Mouse (Mus musculus) limb, embryonic 10.5 days (tissue): Measurements from ENCODE around the gene Slc35d1. TPM values are rescaled to one million over a fixed set of nuclear protein-coding genes. Genes with fewer than 3 reads are reported as not detected.
A peak's percentile ranks its signal among the peaks of the same experiment; 100 is the strongest.

ENCODE experiments used
- DNase-seq: peaks from one replicate; pipeline ENCODE4 v3.0.0-alpha.2; 2017; ENCODE audit warnings: low spot score
- H3K27ac ChIP-seq: fragments of 300-500 bp; sonication (generic); 2 replicates; pipeline ENCODE4 v1.5.1; 2016; ENCODE audit warnings: mild to moderate bottlenecking
- H3K27me3 ChIP-seq: fragments of 300-500 bp; sonication (generic); 2 replicates; pipeline ENCODE4 v1.6.1; 2016; ENCODE audit warnings: low read depth, mild to moderate bottlenecking; ENCODE audit not compliant: poor library complexity, severe bottlenecking
- H3K36me3 ChIP-seq: fragments of 300-500 bp; sonication (generic); 2 replicates; pipeline ENCODE4 v1.6.1; 2016; ENCODE audit warnings: mild to moderate bottlenecking, moderate library complexity
- H3K4me1 ChIP-seq: fragments of 300-500 bp; sonication (generic); 2 replicates; pipeline ENCODE4 v1.6.1; 2016
- H3K4me3 ChIP-seq: fragments of 300-500 bp; sonication (generic); 2 replicates; pipeline ENCODE4 v1.5.1; 2016; ENCODE audit warnings: mild to moderate bottlenecking, moderate library complexity
- H3K9me3 ChIP-seq: fragments of 300-500 bp; sonication (generic); replicated peaks from 2 replicates; pipeline ENCODE4 v1.6.1; 2016; ENCODE audit warnings: mild to moderate bottlenecking
- WGBS: fragments of 180-500 bp; shearing (Covaris S2); methylation state at CpG from one replicate; pipeline ENCODE4 v1.1.7; 2016; 5-methylcytosine and 5-hydroxymethylcytosine counted together
- polyA plus RNA-seq: library from polyadenylated mRNA; unstranded; fragments of >200 nt; fragmentation: Nextera tagmentation; extraction: Ambion mirVana; gene quantifications from 2 replicates; pipeline ENCODE4 v1.2.1, GENCODE M21; 2016

The Slc35d1 gene
- polyA plus RNA-seq, 1 experiment from 2014 or later = 10.4 TPM

DNA sequence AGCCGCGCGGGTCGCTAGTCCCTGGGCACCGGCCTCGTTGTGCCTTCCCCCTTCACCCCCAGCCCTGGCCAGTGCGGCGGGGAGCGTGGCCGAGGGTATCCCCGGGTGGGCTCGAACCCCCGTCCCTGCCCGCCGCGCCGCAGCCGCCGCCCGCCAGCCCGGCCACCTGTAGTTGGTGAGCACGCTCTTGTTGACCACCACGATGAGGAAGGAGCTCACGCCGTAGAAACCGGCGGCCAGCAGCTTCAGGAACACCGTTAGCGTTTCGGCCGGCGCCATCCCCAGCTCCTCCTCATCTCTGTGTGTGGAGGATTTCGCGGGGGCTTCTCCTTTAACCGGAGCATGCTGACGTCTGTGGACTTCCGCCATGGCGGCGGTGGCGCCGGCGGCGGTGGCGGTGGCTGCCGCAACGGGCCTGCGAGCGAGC lies 453 bp downstream of the Slc35d1 start:
- H3K36me3 ChIP-seq = peaks cover 26% of the 10 kb centered on the region
- H3K9me3 ChIP-seq = no peaks in the 10 kb centered on the region
- under 1% methylated on average over 48 of the region's 48 CpGs for WGBS
- H3K4me3 ChIP-seq = peak overlapping the region; percentile 95
- peaks cover 41% of the 10 kb centered on the region for H3K4me1 ChIP-seq
- H3K27ac ChIP-seq = peak overlapping the region; percentile 100
- no peaks in the 10 kb centered on the region for H3K27me3 ChIP-seq
- DNase-seq = peak; percentile 83

DNA sequence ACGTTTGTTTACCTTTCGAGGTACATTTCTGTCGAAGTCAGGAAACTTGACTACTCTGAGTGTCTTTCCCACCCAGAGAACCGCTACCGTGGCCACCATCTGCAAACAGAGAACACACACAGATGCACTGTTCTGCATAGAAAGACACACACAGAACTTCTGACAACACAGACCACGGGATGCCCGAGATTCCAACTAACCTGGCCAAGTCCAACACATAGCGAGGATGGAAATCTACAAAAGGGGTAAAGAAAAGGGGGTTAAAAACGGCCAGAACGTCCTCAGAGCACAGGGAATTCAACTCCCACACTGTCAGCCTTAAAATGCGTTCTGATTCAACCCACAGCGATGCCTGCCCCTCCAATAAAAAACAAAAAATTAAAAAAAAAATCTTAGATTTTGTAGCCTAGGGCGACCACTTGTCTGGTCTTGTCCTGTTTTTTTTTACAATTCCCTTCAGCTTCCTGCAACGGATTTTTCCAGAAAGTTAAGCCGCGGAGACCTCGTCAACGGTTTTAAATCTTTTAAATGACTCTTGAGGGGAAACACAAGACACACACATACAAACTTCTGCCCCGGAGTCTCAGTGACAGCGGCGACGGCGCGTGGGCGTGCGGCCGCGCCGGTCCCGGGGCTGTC lies 986 bp downstream of the Slc35d1 start:
- Histone ChIP-seq H3K9me3 (no peaks in the 10 kb centered on the region), H3K27ac (peak overlapping the region; percentile 100), H3K4me1 (peaks cover 38% of the 10 kb centered on the region), H3K27me3 (no peaks in the 10 kb centered on the region), H3K4me3 (peak overlapping the region; percentile 95), H3K36me3 (peaks cover 32% of the 10 kb centered on the region)
- 7% methylated on average over 30 of the region's 30 CpGs for WGBS
- DNase-seq = peak; percentile 41

DNA sequence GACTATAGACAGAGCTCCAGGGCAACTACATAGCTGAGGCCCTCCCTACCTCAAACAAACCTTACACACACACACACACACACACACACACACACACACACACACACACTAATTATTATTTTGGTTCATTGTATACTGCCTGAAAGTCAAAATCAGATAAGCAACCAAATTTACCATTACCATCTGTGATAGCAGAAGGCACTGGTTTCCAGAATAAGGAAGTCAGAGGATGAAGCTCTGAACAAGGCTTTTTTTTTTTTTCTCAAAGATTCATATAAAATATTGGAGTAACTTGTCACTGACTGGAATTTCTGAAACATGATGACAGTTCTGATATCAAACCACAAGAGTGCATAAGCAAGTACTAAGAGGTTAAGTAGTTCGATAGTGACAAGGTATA lies 6.4 kb downstream of the Slc35d1 start:
- H3K36me3 ChIP-seq = peaks cover 77% of the 10 kb centered on the region

DNA sequence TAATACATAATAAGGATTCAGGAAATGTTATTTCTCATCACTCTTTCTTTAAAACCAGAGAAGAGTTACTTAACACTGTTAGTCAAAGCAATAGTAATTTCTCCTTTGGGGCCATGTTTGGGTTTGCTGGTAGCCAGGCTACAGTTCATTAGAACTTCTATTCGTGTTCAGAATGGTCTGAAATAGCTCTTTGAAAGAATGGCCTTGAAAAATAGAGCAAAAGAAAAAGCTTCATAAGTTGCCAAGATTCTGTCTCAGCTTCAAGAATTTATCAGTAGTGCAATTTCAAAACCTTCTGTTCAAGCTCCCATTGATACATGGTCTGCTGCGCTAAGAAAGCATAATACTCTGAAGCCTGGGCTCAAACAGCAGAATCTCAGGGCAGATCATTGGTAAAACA lies 11.3 kb downstream of the Slc35d1 start:
- peaks cover 77% of the 10 kb centered on the region for H3K36me3 ChIP-seq

More for the DNA sequence above, 6.4 kb downstream of the Slc35d1 start:
- whole genome bisulfite sequencing = 91% methylated on average over 1 of the region's 1 CpGs
- Histone ChIP-seq H3K9me3 (no peaks in the 10 kb centered on the region), H3K4me3 (no peak overlapping the region), H3K4me1 (peaks cover 11% of the 10 kb centered on the region), H3K27ac (no peak overlapping the region), H3K27me3 (no peaks in the 10 kb centered on the region)
- DNase-seq = no peak

DNA sequence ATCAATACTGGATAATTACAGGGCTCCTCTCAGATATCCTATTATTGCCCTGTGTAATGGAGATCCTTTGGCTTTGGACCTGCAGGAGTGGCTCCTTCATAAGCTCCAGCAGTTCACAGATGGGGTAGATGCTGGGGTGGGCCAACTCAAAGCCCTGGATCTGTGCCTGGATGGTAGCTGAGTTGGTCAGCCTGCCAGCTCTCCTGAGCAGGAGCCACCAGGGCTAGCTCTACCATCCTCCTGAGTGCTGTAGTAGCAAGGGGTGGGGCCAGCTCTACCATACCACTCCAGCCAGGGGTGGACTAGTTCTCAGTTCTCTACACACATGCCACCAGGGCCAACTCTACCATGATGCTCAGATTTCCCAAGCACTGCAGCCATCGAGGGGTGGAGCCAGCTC lies 14.9 kb downstream of the Slc35d1 start:
- WGBS = 91% methylated on average over 1 of the region's 1 CpGs
- H3K9me3 ChIP-seq = no peaks in the 10 kb centered on the region
- peaks cover 62% of the 10 kb centered on the region for H3K36me3 ChIP-seq
- no peaks in the 10 kb centered on the region for H3K4me1 ChIP-seq
- DNase-seq = no peak
- no peak overlapping the region for H3K4me3 ChIP-seq
- H3K27ac ChIP-seq = no peak overlapping the region
- H3K27me3 ChIP-seq = no peaks in the 10 kb centered on the region

More for the DNA sequence above, 11.3 kb downstream of the Slc35d1 start:
- Histone ChIP-seq H3K27ac (no peak overlapping the region), H3K4me1 (no peaks in the 10 kb centered on the region), H3K27me3 (no peaks in the 10 kb centered on the region), H3K9me3 (no peaks in the 10 kb centered on the region), H3K4me3 (no peak overlapping the region)
- no peak for DNase-seq
- 94% methylated on average over 2 of the region's 2 CpGs for WGBS

DNA sequence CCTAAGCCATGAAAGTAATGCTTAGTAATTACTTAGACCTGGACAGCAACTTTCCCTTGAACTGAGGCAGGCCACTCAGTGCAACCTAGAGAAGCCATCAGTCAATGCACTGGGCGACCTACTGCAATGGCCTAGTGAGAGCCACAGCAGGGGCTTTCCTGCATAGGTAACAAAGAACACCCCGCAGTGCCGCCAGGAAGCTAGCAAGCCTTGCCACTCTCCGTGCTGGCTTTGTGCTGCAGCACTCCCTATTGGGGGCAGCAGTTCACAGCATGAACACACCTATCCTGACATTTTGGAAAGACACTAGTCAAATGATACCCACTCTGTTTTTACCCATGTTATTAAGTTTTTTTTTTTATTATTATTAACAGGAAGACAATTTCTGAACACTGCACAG lies 15.9 kb downstream of the Slc35d1 start:
- no peak for DNase-seq
- Histone ChIP-seq H3K9me3 (no peaks in the 10 kb centered on the region), H3K4me3 (no peak overlapping the region), H3K27me3 (no peaks in the 10 kb centered on the region), H3K4me1 (no peaks in the 10 kb centered on the region), H3K36me3 (peaks cover 59% of the 10 kb centered on the region), H3K27ac (no peak overlapping the region)
- 59% methylated on average over 4 of the region's 4 CpGs for WGBS

DNA sequence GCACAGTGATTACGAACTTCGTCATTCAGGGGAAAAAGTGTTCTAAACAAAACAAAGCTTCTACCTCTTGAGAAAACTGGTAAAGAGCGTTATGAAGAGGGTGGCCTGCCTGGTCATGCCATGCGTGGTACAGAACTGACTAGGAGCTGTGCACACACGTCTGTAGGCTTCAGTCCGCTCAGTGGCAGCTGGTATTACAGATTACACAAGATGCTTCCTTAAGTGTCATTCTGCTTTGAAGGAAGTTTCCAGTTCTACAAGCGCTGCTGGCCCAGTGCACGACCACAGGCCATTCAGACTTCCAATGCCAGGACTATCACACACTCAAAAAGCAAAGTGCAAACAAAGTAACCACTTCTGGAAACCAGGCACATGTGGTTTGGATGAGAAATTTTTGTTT lies 17.6 kb downstream of the Slc35d1 start:
- H3K9me3 ChIP-seq = no peaks in the 10 kb centered on the region
- WGBS = 93% methylated on average over 8 of the region's 8 CpGs
- no peak for DNase-seq
- H3K4me1 ChIP-seq = no peaks in the 10 kb centered on the region
- no peak overlapping the region for H3K27ac ChIP-seq
- no peaks in the 10 kb centered on the region for H3K27me3 ChIP-seq
- H3K4me3 ChIP-seq = no peak overlapping the region
- H3K36me3 ChIP-seq = peaks cover 69% of the 10 kb centered on the region

DNA sequence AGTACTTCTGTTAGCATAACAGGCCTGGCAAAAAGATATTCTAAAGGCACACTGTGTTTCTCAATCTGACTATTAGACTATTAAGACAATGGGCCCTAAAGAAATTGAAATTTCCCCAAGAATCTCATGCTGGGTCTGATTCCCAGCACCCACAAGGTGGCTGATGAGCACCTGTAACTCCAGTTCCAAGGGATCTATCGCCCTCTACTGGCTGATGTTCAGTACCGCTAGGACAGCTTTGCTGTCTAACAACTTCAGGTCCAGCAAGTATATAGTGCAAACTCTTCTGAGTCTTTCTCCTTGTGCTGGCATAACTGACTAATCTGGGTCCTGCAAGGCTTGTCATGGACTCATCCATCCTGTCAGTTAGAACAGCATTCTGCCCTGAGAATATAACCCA lies 22.5 kb downstream of the Slc35d1 start:
- Histone ChIP-seq H3K4me3 (no peak overlapping the region), H3K9me3 (no peaks in the 10 kb centered on the region), H3K4me1 (no peaks in the 10 kb centered on the region), H3K27me3 (no peaks in the 10 kb centered on the region), H3K36me3 (peaks cover 80% of the 10 kb centered on the region), H3K27ac (no peak overlapping the region)
- DNase-seq = no peak
- WGBS = 91% methylated on average over 2 of the region's 2 CpGs

DNA sequence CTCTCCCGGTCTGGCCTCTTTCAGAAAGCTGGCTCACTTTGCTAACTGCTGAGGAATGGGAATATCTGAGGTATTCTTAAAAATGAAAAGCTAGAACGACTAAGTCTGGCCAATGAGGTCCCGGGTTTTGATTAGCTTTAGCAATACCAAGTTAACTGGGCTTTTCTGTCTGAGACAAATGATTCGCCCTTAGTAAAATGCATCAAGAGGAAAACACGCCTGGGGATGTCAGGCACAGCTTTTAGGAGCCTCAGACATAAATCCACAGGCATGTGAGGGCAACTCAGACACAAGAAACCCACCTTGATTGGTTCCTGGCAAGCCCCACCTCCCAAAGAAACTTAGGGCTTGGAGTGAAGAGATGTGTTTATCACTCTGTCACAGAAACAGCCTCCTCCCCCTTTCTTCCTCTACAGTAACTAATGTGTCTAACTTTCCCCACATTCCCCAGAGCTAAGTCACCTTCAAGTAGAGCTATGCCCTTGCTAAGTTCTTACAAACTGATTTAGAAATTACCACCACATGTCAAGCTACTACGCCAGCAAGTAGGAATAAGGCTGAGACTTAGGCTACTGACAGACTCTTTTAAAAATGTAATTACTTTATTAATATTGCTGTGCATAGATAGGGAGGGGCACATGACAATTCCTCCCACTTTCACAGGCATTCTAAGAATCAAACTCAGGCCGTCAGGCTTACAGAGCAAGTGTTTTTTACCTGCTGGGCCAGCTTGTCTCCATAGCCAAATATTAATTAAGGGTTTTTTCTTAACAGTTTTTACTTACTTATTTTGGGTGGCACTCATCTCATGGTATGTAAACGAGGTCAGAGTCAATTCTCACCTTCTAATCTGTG lies 26.0 kb downstream of the Slc35d1 start:
- H3K4me1 ChIP-seq = no peaks in the 10 kb centered on the region
- H3K36me3 ChIP-seq = peaks cover 78% of the 10 kb centered on the region
- no peak for DNase-seq
- no peaks in the 10 kb centered on the region for H3K9me3 ChIP-seq
- no peaks in the 10 kb centered on the region for H3K27me3 ChIP-seq
- 91% methylated on average over 8 of the region's 8 CpGs for WGBS
- no peak overlapping the region for H3K27ac ChIP-seq
- H3K4me3 ChIP-seq = no peak overlapping the region

DNA sequence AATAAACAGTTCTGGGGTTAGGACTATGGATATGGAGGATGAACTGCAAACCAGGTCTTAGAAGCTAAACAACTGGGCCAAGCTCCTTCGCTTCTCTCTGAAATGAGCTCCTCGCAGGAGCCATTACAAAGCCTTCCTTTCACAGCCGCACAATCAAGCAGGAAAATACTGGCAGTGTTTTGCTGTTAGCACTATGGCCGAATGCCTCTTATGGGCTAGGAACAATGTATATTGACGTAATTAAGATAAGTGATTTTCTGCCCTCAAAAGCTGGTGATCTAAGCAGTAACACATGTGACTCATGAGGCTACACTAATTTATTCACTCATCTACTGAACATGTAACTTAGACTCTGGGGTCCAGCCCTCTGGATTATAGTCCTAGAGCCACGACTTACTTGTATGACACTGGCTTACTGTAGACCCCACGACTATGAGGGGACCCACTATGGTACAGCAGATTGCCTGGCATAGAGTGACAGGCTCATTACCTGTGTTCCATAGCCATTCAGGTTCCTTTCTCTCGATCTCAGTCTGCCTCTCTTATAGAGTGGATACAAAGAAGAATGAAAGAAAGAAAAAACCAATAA lies 34.6 kb downstream of the Slc35d1 start:
- DNase-seq = no peak
- Histone ChIP-seq H3K4me1 (peaks cover 11% of the 10 kb centered on the region), H3K27ac (no peak overlapping the region), H3K4me3 (no peak overlapping the region), H3K9me3 (no peaks in the 10 kb centered on the region), H3K27me3 (no peaks in the 10 kb centered on the region), H3K36me3 (peaks cover 56% of the 10 kb centered on the region)
- 83% methylated on average over 8 of the region's 8 CpGs for WGBS

DNA sequence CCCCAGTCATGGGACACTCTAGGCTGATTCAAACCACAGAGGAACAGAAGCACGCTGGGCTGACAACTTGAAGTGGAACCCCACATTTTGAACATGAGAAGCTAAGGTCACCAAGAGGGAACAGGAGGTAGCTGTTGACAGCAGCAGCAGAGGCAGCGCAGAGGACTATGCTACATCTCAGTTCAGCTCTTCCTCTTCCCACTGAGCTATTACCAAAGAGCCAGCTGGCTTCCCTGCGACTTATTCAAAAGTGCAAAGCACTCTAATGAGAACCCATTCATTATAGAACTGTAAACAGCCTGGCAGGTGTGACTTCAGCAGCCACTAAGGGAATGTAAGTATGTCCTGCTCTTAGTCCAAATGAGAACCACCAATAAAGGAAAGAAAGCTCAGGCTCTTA lies 35.4 kb downstream of the Slc35d1 start:
- Histone ChIP-seq H3K9me3 (no peaks in the 10 kb centered on the region), H3K27me3 (no peaks in the 10 kb centered on the region), H3K4me1 (peaks cover 11% of the 10 kb centered on the region), H3K36me3 (peaks cover 57% of the 10 kb centered on the region), H3K27ac (no peak overlapping the region), H3K4me3 (no peak overlapping the region)
- DNase-seq = no peak
- 76% methylated on average over 3 of the region's 3 CpGs for WGBS

DNA sequence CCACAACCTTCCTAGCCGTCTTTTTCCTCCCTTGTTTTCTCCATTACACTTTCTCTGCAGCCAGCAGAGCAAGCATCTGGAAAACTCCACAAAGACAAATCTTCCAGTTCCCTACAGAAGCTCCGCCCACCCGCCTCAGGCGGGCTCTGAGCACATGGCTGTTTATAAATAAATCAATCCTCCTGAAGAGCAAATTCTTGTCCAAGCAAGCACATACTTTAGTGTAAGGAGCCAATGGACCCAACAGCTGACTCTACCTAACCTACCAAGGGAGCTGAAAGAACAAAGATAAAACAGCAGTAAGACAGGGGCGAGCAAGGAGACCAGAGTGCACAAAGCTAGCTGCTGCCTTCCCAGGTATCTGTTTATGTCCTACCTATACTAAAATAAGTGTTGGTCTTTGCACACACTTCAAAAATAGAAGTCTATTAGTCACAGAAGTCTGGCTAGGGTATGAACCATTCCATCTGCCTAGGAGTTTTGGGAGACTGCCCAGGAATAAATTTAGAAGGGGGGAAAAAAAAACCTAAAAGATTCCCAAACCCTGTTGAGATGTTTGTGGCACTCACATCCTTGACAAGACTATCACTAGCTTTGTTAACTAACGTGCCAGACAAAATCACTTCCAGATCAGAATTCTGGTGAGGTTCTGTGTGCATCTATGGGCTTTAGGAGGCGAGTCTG lies 36.2 kb downstream of the Slc35d1 start:
- H3K9me3 ChIP-seq = no peaks in the 10 kb centered on the region
- no peak overlapping the region for H3K27ac ChIP-seq
- 80% methylated on average over 7 of the region's 7 CpGs for WGBS
- H3K27me3 ChIP-seq = no peaks in the 10 kb centered on the region
- H3K4me3 ChIP-seq = no peak overlapping the region
- H3K4me1 ChIP-seq = peaks cover 11% of the 10 kb centered on the region
- peaks cover 56% of the 10 kb centered on the region for H3K36me3 ChIP-seq
- peak; percentile 28 for DNase-seq

DNA sequence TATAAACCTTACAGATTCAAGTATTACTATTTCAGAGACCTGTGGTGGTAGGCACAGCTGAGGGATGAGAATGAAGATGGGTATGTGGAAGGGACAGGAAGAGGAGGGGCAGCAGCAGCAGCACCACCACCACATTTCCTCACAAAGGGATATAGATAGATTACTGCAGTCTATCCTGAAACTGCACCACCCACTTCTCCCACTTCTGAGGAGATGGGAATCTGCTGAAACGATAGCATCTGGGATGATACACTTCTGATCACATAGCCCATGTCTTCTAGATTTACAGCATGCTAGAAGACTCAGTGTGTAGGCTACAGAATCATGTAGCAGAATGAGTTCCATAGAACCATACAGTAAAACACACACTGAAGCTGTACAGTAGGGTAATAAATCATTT lies 37.3 kb downstream of the Slc35d1 start:
- 88% methylated on average over 1 of the region's 1 CpGs for WGBS
- peaks cover 11% of the 10 kb centered on the region for H3K4me1 ChIP-seq
- no peak overlapping the region for H3K4me3 ChIP-seq
- DNase-seq = peak; percentile 8
- H3K27ac ChIP-seq = no peak overlapping the region
- H3K27me3 ChIP-seq = no peaks in the 10 kb centered on the region
- H3K36me3 ChIP-seq = peaks cover 56% of the 10 kb centered on the region
- no peaks in the 10 kb centered on the region for H3K9me3 ChIP-seq
